Mouse (Mus musculus) CD8-positive naive resting alpha-beta T cell, adult 2 months (primary cell): ENCODE data around the gene Nox4.

Source experiments
- DNase-seq, 2 experiments: peaks; one replicate each; pipeline ENCODE4 v3.0.0; 2022; ENCODE audit warnings: low read depth in 2 of 2, low spot score in 2 of 2

Nox4 gene

GRCm38 (mm10) chr7:87245856-87246579, at the start of gene Nox4:
Nox4 (plus strand) TSS chr7:87246096.
- DNase-seq: no peak

GRCm38 (mm10) chr7:87204751-87205150, 41.1 kb upstream of the Nox4 start:
- no peak for DNase-seq

GRCm38 (mm10) chr7:87221712-87222111, 24.2 kb upstream of the Nox4 start:
- DNase-seq: no peak

- no peak for DNase-seq
These were observed 23.1 kb upstream of the Nox4 start for GRCm38 (mm10) chr7:87222751-87223150.

- DNase-seq: no peak
These were observed 20.3 kb upstream of the Nox4 start for GRCm38 (mm10) chr7:87225617-87226016.

GRCm38 (mm10) chr7:87227051-87227948, 18.6 kb upstream of the Nox4 start:
- no peak for DNase-seq

GRCm38 (mm10) chr7:87229502-87229901, 16.4 kb upstream of the Nox4 start:
- DNase-seq: no peak

- no peak for DNase-seq
These were observed 4.8 kb upstream of the Nox4 start for GRCm38 (mm10) chr7:87241139-87241538.

- DNase-seq: no peak
These were observed 661 bp downstream of the Nox4 start for GRCm38 (mm10) chr7:87246580-87246934.

GRCm38 (mm10) chr7:87246940-87247339, 1.0 kb downstream of the Nox4 start:
- DNase-seq: no peak

- DNase-seq: no peak
These were observed 2.0 kb downstream of the Nox4 start for GRCm38 (mm10) chr7:87247926-87248325.

- no peak for DNase-seq
These were observed 6.2 kb downstream of the Nox4 start for GRCm38 (mm10) chr7:87252071-87252470.

- DNase-seq: no peak
These were observed 31.3 kb downstream of the Nox4 start for GRCm38 (mm10) chr7:87277225-87277624.

- DNase-seq: no peak
These were observed 57.9 kb downstream of the Nox4 start for GRCm38 (mm10) chr7:87303726-87304315.

GRCm38 (mm10) chr7:87321571-87321970, 75.7 kb downstream of the Nox4 start:
- DNase-seq: no peak

GRCm38 (mm10) chr7:87322085-87322484, 76.2 kb downstream of the Nox4 start:
- DNase-seq: no peak

GRCm38 (mm10) chr7:87330782-87331558, 85.1 kb downstream of the Nox4 start:
- DNase-seq: no peak

- no peak for DNase-seq
These were observed 99.7 kb downstream of the Nox4 start for GRCm38 (mm10) chr7:87345598-87345997.

- DNase-seq: no peak
These were observed 106.9 kb downstream of the Nox4 start for GRCm38 (mm10) chr7:87352818-87353217.

- DNase-seq: no peak
These were observed 121.9 kb downstream of the Nox4 start for GRCm38 (mm10) chr7:87367834-87368233.

- no peak for DNase-seq
These were observed 123.2 kb downstream of the Nox4 start for GRCm38 (mm10) chr7:87369131-87369530.
